Mouse (Mus musculus) neural tube, embryonic 10.5 days (tissue): ENCODE data around the gene Csnk1e.

Source experiments
- DNase-seq: peaks from one replicate; pipeline ENCODE4 v3.0.0-alpha.2; 2017; ENCODE audit warnings: low spot score; ENCODE audit errors: extremely low spot score

The Csnk1e gene

DNA sequence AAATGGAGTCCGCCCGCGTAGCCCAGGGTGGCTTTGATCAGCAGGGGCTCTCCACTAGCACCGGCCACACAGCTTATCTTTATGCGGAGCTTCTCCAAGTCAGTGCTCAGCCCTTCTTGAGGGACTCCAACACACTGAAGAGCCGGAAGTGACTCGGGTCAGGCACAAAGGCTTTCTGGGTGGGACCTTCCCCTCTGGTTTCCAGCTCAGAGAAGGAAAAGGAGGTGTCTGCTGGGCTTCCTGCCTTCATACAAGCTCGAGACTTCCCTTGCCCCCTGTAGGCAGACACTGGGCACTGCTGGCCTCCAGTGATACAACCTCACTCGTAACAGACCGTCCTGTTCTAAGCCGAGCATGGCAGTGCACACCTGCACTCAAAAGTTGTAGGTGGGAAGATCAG, 58.6 kb downstream of the Csnk1e start:
- no peak for DNase-seq

DNA sequence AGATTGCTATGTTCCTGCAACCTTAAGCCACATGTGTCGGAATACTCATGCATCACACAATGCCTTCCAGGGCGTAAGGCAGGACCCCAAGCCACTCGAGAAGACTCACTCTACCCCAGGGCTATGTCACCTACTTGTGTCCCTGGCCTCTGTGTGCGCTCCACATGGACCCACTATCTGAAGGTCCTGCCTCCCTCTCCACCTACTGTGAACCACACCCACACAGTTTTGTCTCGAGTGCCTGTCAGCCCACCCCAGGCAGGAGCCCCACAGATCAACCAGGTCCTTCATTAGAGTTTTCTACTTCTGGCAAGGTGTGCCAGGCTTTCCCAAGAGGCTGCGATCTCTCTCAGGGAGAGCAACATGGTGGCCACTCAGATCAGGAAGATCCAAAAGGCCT, 60.1 kb downstream of the Csnk1e start:
- no peak for DNase-seq

DNA sequence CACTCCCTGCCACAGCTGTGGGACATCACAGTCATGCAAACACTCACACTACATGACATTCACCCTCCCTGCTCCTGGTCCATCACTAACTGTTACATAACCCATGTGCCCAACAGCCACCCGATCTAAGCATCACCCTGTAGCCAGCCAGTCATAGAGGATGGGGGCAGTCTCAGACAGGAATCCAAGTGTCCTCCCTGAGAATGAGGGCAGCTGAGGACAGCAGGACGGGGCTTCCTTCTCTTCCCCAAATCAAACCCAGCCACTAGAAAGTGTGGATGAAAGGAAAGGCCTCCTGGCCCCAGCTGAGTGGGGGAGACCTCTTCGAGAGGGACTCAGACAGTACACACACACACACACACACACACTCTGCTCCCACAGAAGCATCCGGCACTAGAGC, 60.5 kb downstream of the Csnk1e start:
- no peak for DNase-seq

DNA sequence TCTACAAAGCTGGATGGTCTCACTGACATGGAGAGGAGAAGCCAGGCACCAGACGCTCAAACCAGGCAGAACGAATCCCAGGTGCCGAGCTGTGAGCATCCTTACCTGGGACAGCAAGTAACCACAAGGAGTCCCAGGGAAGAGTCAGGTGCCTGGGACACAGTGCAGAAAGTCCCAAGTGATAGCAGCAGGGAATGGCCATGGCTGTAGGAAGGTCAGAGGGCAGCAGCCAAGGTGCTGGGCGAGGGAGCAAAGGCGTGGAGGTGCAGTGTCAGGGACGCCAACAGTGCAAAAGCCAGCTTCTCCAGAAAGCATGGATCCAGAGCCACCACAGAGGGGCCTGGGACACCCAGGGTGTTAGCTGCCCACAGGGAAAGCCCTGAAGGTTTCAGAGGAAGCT, 62.3 kb downstream of the Csnk1e start:
- no peak for DNase-seq

DNA sequence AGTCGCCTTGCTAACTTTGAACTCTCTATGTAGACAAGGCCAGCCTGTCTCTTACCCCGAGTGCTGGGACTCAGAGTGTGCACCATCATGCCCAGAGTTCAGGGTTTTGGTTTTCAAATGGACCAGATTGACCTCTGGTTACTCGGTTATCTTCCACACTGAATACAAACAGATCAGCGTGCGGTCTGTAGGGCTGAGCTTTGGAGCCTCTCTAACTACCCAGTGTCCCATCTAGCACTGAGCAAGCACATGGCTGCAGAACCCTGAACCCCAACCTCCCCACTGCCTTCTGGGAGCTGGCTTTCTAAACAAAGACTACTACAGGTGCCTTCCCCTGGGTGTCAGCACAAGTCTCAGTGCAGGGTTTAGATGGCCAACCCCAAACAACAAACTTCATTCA, 62.8 kb downstream of the Csnk1e start:
- no peak for DNase-seq

DNA sequence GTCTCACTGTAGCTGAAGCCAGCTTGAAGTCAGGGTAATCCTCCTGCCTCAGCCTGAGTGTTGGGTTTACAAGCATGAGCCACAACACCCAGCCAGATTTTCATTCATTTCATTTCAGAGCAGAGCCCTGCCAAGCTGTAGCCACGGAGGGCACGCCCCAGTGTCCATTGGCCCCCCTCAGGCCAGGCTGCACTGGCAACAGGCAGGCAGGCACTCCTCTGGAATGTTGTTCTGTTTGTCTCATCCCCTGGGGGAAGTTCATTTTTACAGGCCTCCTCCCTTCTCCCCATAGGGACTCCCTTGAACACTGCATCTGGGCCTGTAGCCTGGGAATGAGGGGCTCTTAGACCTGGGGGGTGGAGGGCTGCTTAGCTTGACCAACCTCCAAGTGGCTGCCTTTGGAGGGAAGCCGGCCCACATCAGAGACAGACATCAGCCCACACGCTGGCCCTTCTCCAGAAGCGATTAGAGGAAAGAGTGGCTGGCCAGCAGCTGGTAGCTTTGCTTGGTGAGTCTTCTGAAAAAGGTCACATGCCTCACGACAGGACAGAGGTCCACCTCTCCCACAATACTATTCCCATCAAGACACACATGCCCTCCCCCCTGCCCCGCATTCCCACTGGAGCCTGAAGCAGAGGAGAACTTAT, 63.8 kb downstream of the Csnk1e start:
- no peak for DNase-seq

DNA sequence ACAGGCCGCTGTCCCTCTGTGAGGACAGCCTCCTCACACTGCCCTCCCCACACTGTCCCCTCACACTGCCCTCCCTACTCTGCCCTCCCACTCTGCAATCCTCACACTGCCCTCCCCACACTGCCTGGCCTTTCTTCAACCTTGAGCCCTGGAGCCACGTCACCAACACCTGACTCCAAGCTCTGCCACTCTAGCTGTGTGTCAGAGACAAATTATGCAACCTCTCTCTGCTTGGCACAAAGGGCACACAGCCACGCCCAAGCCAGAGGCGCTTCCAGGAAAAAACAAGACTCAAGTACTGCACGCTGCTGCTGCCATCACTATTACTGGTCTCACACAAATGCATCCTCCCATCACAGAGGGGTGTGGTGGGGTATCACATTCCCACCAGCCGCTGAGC, 64.9 kb downstream of the Csnk1e start:
- no peak for DNase-seq

DNA sequence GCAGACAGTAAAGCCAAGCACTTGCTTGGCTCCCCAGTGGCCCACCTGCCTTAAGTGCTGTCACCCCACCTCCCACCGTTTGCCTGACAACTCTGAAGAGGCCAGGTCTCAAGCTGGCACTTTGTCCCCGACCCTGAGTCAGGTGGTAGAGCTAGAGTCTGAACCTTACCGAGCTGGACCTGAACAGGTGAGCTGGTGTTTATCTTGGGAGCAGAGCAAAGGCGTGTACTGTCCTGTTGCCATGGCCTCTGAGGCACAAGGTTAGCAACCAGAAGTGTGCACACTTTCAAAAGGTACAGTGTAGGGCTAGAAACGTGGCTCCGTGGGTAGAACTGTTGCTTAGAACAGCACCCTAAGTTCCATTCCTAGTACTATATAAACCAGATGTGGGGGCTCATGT, 67.2 kb downstream of the Csnk1e start:
- no peak for DNase-seq

DNA sequence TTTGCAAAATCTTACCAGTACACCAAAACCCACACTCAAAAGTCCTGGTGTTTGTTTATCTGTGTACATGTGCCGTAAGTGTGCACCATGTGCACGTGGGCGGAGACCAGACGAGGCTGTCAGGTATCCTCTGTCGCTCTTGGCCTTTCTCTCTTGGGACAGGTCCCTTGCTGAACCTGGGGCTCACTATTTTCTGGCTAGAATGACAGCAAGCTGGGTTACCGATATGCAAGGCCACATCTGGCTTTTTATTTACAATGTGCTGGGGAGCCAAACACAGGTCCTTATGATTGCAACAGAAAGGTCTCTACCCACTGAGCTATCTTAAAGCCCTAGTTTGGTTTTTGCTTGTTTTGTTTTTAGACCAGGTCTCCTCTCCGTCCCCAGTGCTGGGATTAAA, 67.8 kb downstream of the Csnk1e start:
- DNase-seq = no peak

DNA sequence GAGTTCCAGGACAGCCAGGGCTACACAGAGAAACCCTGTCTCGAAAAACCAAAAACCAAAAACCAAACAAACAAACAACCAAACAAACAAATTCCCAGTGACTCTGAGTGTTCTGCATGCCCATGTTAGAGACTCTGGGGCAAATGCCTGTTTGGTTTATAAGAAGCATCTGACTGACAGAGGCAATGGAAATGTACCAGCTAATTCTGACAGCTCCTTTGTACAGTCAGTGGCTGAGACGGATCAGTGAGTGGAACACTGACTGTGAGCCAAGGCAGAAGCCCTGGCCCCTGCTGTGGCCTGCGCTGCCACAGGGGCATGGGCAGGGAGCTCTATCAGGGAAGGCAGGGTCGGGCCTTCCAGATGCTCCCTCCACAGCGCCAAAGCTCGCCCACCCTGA, 68.3 kb downstream of the Csnk1e start:
- no peak for DNase-seq

DNA sequence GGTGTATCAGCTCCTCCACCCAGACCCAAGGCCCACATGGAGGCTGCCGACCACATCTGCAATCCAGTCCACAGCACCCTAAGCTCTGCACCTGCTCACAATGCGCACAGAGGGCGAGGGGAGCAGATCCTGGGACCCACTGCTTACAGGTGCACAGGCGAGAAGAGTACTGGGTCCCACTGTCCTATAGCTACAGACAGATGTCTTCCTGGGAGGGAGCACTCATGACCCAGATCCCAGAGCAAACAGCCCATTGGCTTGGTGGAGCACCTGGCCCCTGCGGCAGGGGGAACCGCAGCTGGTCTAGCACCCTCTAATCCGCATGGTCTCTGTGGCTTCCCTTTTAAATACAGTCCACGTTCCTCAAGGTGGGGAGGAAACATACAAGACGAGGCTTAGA, 73.7 kb downstream of the Csnk1e start:
- DNase-seq = no peak

DNA sequence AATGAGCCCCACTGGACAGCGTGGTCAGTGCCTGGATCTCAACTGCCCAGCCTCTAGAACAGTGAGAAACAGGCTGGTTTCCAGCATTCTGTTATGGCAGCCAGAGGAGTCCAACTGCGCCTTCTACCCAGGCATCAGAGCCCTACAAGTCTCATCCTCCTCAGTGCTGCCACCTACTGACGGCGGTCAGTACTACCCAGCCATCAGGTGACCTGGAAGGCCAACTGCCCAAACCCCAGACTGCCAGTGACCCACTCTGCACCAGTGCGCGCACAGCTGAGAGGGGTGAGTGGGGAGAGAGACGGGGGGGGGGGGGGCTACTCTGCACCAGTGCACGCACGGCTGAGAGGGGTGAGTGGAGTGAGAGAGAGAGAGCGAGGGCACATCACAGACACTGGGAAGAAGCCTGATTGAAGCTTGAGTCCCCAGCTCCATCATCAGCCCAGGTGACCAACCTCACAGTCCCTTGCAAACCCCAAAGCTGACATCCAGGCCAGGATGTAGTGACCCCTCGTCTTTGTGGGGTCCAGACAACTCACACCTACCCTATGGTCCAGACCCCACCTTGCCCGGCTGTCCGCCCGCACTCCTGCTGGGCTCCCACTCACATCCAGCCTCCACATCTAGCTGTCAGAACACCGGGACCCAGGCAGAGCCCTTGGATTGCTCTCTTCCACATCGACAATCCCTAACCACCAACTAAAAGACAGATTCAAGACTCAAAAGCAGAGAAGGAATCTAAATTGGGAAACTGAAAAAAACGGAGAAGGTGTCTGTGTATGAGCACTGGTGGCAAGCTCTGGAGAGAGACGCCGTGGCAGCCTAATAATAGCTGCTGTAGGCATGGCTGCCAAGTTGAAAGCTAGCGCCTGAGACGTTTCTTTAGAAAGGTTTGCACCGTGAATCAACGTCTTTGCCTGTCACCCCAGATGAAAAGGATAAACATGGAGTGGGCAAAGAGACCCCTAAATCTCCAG, 74.6 kb downstream of the Csnk1e start:
- peak; percentile 91 for DNase-seq

DNA sequence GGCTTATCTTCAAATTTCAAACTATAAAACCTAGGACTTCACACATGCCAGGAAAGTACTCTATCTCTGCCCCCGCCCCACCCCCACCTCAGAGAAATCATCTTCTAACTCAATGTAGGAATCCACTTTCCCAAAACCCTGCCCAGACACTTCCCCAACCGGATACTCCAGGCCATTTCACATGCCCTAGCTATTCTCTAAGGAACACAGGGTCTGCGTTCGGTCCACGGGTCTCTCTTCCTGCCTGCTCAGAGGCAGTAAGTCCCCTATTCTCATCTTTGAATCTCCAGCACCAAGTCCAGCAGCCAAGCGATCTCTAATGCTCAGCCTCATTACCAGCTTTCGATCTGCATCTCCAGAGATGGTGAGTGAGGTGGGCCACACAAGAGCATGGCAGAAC, 75.7 kb downstream of the Csnk1e start:
- DNase-seq = no peak

DNA sequence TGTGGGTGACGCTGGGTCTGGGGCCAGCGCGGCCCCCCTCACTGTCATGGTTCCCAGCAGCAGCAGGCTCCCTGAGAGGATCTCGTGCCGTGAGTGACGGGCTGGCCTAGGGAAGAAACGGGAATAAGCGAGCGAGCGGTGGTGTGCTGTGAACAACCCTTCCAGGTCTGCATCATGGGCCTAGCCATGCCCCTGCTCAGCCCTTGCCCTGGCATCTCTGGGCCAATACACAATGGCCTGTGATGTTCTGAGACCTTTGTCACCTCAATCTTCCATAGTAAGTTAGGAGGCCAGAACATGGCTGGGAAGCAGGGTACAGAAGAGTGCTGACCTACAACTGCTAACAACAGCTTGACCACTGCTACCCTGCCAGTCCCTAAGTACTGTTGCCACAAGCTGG, 76.8 kb downstream of the Csnk1e start:
- DNase-seq = no peak

DNA sequence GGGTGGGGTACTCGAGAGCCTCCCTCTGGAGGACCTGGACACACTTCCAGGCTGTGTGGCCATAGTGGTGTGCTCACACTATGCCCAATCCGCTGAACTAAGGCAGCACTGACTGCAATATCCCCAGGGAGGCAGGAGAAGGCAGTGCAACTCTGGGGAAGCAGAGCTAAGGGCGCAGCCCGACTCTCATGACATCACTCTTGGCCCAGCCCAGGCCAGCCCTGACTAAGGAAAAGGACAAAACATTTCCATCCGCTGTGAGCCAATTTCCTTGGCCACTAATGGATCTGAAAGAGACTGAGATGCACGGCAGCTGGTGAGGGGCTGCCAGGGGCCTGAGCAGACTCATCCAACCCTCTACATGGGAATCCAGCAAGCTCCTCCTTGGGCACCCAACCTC, 77.7 kb downstream of the Csnk1e start:
- no peak for DNase-seq

DNA sequence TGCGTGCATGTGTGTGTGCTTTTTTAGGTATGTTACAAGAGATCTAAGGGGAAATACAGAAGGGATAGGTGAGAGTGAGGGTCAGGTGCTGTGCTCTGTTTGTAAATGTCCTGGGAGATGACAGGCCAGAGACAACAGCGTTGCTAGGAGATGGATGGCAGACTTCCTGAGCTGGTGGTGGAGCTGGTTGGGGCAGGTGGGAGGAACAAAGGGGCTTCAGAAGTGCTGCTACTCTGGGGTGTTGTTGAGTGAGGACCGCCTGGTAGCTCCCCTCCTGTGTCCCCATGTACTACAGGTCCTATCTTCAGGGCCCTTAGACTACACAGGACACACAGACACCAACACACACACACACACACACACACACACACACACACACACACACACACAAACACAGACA, 80.6 kb downstream of the Csnk1e start:
- DNase-seq = no peak

DNA sequence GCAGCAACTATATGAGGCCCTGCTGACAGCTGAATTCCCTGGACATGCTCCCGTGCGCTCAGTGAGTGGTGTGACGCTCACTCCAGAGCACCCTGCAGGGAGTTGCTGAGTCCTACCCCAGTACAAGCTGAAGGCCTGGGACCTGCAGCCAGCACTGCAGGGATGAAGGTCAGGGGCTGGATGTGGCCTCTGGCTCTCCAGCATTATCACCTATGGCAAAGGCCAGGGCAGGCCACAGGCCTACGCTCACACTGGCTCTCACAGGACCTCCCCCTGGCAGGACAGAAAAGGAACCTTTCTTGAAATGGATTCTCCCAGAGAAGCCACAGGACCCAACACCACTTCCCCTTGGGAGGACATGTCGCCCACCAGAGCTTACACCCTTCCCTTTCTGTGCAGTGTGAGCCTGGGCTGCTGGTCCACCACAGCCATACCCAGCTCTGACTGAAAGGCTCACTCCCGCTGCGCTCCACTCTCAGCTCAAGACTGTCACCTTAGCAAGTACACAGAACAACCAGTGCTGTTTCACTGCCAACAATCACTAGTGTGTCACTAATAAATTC, 85.0 kb downstream of the Csnk1e start:
- no peak for DNase-seq

DNA sequence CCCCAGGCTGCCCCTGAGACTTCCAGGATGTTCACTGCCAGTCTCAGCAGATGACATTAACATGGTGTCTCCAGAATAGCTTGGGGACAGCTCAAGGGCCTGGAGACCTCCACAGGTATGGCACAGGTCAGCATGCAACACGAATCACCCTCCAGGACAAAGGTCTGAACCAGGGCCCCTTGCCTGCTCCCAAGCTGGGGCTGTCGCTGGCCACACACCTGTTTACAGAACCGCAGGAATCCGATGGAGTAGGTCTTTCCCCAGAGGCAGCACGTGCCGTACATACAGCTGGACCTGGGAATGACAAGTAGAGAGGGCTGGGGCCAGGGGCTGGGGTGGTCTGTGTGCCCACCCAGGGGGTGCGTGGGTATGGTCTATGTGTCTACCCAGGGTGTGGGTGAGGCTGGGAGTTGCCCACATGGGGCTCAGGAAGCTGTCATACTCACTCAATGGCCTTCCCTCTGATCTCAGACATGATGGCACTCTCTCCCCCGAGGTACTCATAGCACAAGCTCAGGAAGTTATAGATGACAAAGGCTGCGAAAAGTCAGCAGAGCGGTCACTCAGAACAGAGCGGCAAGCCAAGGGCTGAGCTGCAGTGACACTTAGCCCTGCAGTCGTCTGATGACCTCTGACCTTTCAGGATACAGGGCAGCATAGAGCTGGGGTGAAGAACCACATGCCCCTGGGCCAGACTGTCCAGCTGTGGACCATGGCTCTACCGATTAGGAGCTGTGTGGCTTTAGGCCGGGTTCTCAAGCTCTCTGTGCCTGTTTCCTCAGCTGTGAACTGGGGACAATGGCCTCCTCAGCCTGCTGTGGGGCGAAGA, 85.7 kb downstream of the Csnk1e start:
- DNase-seq = no peak

DNA sequence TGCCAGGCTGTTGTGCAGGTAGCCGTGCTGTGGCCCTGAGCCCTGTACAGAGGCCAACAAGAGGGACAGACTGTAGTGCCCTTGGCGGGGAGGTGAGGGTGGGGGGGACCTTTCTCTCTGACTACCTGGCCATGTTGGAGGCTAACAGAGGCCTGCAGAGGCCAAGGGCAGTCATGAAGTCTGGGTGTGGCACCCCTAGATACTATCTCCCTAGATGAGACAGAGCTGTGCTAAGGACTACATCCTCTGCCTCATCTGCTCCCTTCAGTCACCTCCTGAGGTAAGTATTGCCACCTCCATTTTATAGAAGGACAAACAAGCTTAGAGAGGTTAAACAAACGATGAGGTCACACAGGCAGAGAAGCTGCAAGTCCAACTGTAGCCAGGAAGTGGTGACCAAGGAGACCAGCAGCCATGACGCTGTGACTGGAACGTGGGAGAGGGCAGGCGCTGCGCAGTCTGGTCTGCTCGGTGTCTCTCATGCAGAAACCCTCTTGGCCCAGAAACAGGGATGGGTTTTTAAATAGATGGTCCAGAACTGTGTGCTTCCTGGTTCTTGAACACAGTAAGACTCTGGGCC, 86.4 kb downstream of the Csnk1e start:
- no peak for DNase-seq

DNA sequence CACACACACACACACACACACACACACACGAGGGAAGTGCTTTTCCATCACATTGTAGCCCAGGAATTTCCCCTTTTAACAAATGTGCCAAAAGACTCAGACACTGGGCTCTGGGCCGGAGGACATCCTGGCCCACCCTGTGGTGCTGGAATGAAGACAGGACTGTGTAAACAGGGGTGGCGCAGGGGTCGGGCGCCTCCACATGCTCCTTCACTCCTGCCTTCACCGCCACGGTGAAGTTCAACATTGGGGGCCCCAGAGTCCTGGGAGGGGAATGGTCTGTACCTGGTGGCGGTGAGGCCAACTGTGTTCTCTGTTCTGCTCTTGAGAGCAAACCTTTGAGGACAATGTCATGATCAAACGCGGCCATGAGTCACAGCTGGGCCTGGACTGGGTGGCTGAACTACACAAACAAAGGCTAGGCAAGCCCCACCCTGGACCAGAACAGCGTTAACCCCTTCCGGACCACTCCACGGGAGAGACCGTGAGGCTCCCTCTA, 87.0 kb downstream of the Csnk1e start:
- no peak for DNase-seq
